Mouse (Mus musculus): ENCODE measurements at regions not wholly inside any gene's neighbourhood (a gene's known extent, or its start where the extent isn't known, plus 50 kb on each side); places are given as distances from the start of the nearest gene placed in this dataset.

- DNase-seq (ENCODE audit: low spot score), result no peak
Measured at GRCm38 (mm10) chr1:137461189-137461588, 500.9 kb upstream of the Nr5a2 start.

- DNase-seq (ENCODE audit: low spot score), result no peak
Measured at GRCm38 (mm10) chr1:137453446-137454208, 493.4 kb upstream of the Nr5a2 start.

- no peak for DNase-seq (ENCODE audit: low spot score)
Measured at GRCm38 (mm10) chr1:137452749-137453148, 492.5 kb upstream of the Nr5a2 start.

- no peak for DNase-seq (ENCODE audit: low spot score)
Measured at GRCm38 (mm10) chr1:137446497-137446896, 486.2 kb upstream of the Nr5a2 start.

GRCm38 (mm10) chr1:137428110-137428509, 467.9 kb upstream of the Nr5a2 start:
- no peak for DNase-seq (ENCODE audit: low spot score)

GRCm38 (mm10) chr1:137418388-137418787, 458.1 kb upstream of the Nr5a2 start:
- no peak for DNase-seq (ENCODE audit: low spot score)

- no peak for DNase-seq (ENCODE audit: low spot score)
Measured at GRCm38 (mm10) chr1:137396736-137397135, 436.5 kb upstream of the Nr5a2 start.

GRCm38 (mm10) chr1:137387509-137387908, 427.3 kb upstream of the Nr5a2 start:
- DNase-seq (ENCODE audit: low spot score), result no peak

GRCm38 (mm10) chr1:137378072-137378985, 418.1 kb upstream of the Nr5a2 start:
- DNase-seq (ENCODE audit: low spot score), result no peak

GRCm38 (mm10) chr1:137376685-137377084, 416.4 kb upstream of the Nr5a2 start:
- DNase-seq (ENCODE audit: low spot score), result no peak

- DNase-seq (ENCODE audit: low spot score), result no peak
Measured at GRCm38 (mm10) chr1:137374641-137375040, 414.4 kb upstream of the Nr5a2 start.

GRCm38 (mm10) chr1:137373509-137374420, 413.5 kb upstream of the Nr5a2 start:
- DNase-seq (ENCODE audit: low spot score), result no peak

- DNase-seq (ENCODE audit: low spot score), result no peak
Measured at GRCm38 (mm10) chr1:137372236-137372635, 412.0 kb upstream of the Nr5a2 start.

- DNase-seq (ENCODE audit: low spot score), result no peak
Measured at GRCm38 (mm10) chr1:137364396-137364795, 404.1 kb upstream of the Nr5a2 start.

- DNase-seq (ENCODE audit: low spot score), result no peak
Measured at GRCm38 (mm10) chr1:137363969-137364368, 403.7 kb upstream of the Nr5a2 start.

GRCm38 (mm10) chr1:137363561-137363960, 403.3 kb upstream of the Nr5a2 start:
- DNase-seq (ENCODE audit: low spot score), result no peak

GRCm38 (mm10) chr1:137360688-137361570, 400.7 kb upstream of the Nr5a2 start:
- no peak for DNase-seq (ENCODE audit: low spot score)

GRCm38 (mm10) chr1:137355941-137356512, 395.8 kb upstream of the Nr5a2 start:
- no peak for DNase-seq (ENCODE audit: low spot score)

GRCm38 (mm10) chr1:137352390-137353027, 392.3 kb upstream of the Nr5a2 start:
- no peak for DNase-seq (ENCODE audit: low spot score)
